Mouse (Mus musculus) heart, postnatal 0 days (tissue): ENCODE data around the gene Entpd1.

ENCODE experiments used
- CTCF ChIP-seq: IDR thresholded peaks from 2 replicates; pipeline ENCODE4 v1.5.1; 2016; ENCODE audit warnings: antibody characterized with exemption, control low read depth, low read depth
- EP300 ChIP-seq: IDR thresholded peaks from 2 replicates; pipeline ENCODE4 v1.6.1; 2016; ENCODE audit warnings: antibody characterized with exemption, low read depth

DNA sequence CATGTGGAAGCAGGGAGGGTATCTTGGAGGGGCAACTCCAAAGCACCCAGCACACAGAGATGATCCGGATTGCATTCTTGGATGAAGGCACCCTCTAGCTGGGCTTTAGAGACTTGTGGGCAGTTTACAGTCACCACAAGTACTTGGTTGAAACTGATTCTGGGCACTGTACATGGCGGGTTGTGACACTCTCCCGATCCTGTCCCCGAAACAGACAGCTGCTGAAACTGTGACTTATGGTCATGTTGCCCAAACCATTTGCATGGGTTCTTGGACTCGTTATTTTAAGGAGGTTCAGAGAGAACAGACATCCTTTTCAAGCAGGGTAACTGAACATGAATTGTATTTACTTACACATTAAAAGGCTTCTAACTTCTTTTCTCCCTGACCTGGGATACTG is 44.0 kb downstream of the Entpd1 start:
- TF ChIP-seq CTCF, result no peak
- no peak for TF ChIP-seq EP300
